Mouse (Mus musculus): ENCODE results near the gene Chchd5.

GRCm38 (mm10) chr2:129092810-129093209 lies 36.7 kb upstream of the Chchd5 start:
- TF ChIP-seq CTCF (IDR thresholded peaks at IDR 0.05) (no peak), EP300 (IDR thresholded peaks at IDR 0.05) (no peak)

Data from lung, postnatal 0 days (tissue).